Mouse (Mus musculus) stomach, postnatal 0 days (tissue): Measurements from ENCODE around the gene Prss46. TPM values are rescaled to one million over a fixed set of nuclear protein-coding genes. Genes with fewer than 3 reads are reported as not detected.

ENCODE experiments used
- ATAC-seq: fragments of 200-750 bp; cut with Nextera tagmentation; 2 replicates; pipeline ENCODE4 v1.8.0; 2017; ENCODE audit not compliant: low FRiP score, low TSS enrichment
- DNase-seq: peaks from one replicate; pipeline ENCODE4 v3.0.0-alpha.2; 2016; ENCODE audit warnings: low spot score
- H3K27ac ChIP-seq: fragments of 300-500 bp; sonication (generic); replicated peaks from 2 replicates; pipeline ENCODE4 v1.5.1; 2014; ENCODE audit warnings: mild to moderate bottlenecking, control low read depth
- H3K27me3 ChIP-seq: fragments of 300-500 bp; sonication (generic); 2 replicates; pipeline ENCODE4 v1.6.1; 2014; ENCODE audit warnings: low read length; ENCODE audit not compliant: control insufficient read depth, insufficient read depth
- H3K36me3 ChIP-seq: fragments of 300-500 bp; sonication (generic); 2 replicates; pipeline ENCODE4 v1.6.1; 2014; ENCODE audit warnings: low read length, mixed read lengths; ENCODE audit not compliant: control insufficient read depth, insufficient read depth
- H3K4me1 ChIP-seq: fragments of 300-500 bp; sonication (generic); replicated peaks from 2 replicates; pipeline ENCODE4 v1.6.1; 2014; ENCODE audit warnings: antibody characterized with exemption; ENCODE audit not compliant: control insufficient read depth, insufficient read depth
- H3K4me2 ChIP-seq: fragments of 300-500 bp; sonication (generic); replicated peaks from 2 replicates; pipeline ENCODE4 v1.6.1; 2014; ENCODE audit warnings: low read depth, mild to moderate bottlenecking, control low read depth, moderate library complexity
- H3K4me3 ChIP-seq: fragments of 300-500 bp; sonication (generic); 2 replicates; pipeline ENCODE4 v1.5.1; 2014; ENCODE audit warnings: low read depth, low read length, control low read depth
- H3K9ac ChIP-seq: fragments of 300-500 bp; sonication (generic); 2 replicates; pipeline ENCODE4 v1.6.1; 2014; ENCODE audit warnings: mild to moderate bottlenecking, low read length, control low read depth, mixed read lengths
- H3K9me3 ChIP-seq: fragments of 300-500 bp; sonication (generic); 2 replicates; pipeline ENCODE4 v1.6.1; 2016; ENCODE audit warnings: low read length; ENCODE audit not compliant: control insufficient read depth
- CTCF ChIP-seq: IDR thresholded peaks from 2 replicates; pipeline ENCODE4 v1.5.1; 2016; ENCODE audit warnings: antibody characterized with exemption, low read depth, mild to moderate bottlenecking, moderate library complexity
- EP300 ChIP-seq: optimal IDR thresholded peaks from 2 replicates; pipeline ENCODE3; 2016; ENCODE audit warnings: antibody characterized with exemption
- WGBS: fragments of 180-500 bp; shearing (Covaris S2); extraction: QIAGEN DNeasy Blood & Tissue Kit; methylation state at CpG from one replicate; pipeline ENCODE4 v1.1.7; 2014; 5-methylcytosine and 5-hydroxymethylcytosine counted together
- polyA plus RNA-seq: library from polyadenylated mRNA; unstranded; fragments of >200 nt; fragmentation: Nextera tagmentation; extraction: Ambion mirVana; gene quantifications from 2 replicates; pipeline ENCODE4 v1.2.1, GENCODE M21; 2015

The Prss46 gene
- polyA plus RNA-seq, 1 experiment from 2014 or later = not detected

DNA sequence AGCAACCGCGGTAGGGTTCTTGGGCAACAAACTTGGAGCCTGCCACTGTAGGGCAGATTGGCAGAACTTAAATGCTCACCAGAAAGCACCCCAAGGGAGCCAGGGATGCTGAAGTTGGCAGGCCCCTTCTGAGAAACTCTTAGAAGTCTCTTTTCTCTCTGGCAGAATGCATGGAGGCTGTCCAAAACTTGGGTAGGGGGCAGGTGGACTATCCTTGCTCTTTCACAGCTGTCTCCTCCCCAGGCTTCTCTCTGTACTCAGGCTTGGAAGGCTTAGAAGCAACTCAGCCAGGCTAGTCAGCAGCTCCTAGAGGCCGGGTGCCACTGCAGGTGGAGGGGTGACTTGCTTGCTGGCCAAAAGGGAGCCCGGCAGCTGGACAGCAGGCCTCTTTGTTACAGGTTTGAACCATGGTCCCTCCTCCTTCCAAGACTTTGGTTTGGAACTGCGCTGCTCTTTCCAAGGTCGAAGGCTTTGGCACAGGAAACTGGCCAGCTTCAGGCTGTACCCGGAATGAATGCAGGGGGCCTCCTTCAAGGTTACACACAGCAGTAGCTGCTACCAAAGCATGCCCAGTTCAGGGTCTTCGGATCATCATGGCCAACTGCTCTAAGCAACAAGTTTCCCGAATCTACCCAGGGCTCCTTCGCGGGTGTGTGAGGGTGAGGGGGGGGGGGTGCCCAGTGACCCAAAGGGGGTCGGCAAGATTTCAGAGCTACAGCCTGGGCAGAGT, 35.0 kb downstream of the Prss46 start, which contains the start of gene Als2cl:
TSS of gene Als2cl (plus strand) at position 680 of the 730 bp plus-strand sequence.
- H3K4me1 ChIP-seq = peaks cover 5% of the 10 kb centered on the region; the same call in 1 of the 2 replicates
- DNase-seq = no peak
- H3K9me3 ChIP-seq = no peaks in the 10 kb centered on the region
- H3K9ac ChIP-seq = peak within 1 kb of the TSS; percentile 53
- TF ChIP-seq CTCF = no peak
- no peak for TF ChIP-seq EP300
- H3K27ac ChIP-seq = peak within 1 kb of the TSS; percentile 88
- no peaks in the 10 kb centered on the region; the same call in 1 of the 2 replicates for H3K36me3 ChIP-seq
- no peak for ATAC-seq
- H3K27me3 ChIP-seq = no peaks in the 10 kb centered on the region
- 20% methylated on average over 12 of the region's 12 CpGs for WGBS
- peak within 1 kb of the TSS; percentile 67 for H3K4me2 ChIP-seq
- peak within 1 kb of the TSS; percentile 53 for H3K4me3 ChIP-seq

DNA sequence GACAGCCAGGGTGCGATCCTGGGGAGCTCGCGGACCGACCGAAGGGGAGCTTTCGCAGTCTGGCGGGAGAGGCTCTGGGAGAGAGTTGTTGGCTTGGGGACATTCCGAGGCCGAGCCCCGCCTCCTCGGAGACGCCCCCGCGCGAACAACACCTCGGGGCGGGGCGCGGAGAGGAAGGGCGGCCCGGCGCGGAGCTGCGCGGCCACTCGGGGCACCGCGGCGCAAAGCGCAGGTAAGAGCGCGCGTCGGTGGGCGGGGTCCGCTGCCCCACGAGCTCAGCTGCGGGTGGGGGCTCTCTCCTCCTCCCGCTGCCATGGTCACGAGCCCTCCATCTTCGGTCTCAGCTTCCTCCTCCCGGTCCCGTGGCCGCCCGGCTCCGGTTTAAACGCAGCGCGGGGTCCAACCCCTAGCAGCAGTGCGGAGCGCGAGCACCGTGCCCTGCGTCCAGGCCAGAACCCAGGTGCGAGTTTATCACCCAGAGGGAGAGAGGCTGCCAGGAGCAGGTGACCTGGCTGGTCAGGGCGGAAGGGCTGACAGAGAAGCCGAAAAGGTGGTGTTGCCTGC, 35.8 kb downstream of the Prss46 start, which contains the start of gene Tmie:
TSS of gene Tmie (minus strand) at position 116 of the 564 bp plus-strand sequence.
- under 1% methylated on average over 51 of the region's 57 CpGs for WGBS
- peak within 1 kb of the TSS; percentile 53 for H3K4me3 ChIP-seq
- peak within 1 kb of the TSS; percentile 67 for H3K4me2 ChIP-seq
- ATAC-seq (peak; percentile 78), DNase-seq (peak; percentile 91)
- no peaks in the 10 kb centered on the region for H3K9me3 ChIP-seq
- H3K27ac ChIP-seq = peak within 1 kb of the TSS; percentile 88
- H3K9ac ChIP-seq = peak within 1 kb of the TSS; percentile 53
- H3K27me3 ChIP-seq = no peaks in the 10 kb centered on the region
- H3K36me3 ChIP-seq = no peaks in the 10 kb centered on the region; the same call in 1 of the 2 replicates
- peaks cover 5% of the 10 kb centered on the region; the same call in 1 of the 2 replicates for H3K4me1 ChIP-seq
- TF ChIP-seq EP300 = no peak
- no peak for TF ChIP-seq CTCF

DNA sequence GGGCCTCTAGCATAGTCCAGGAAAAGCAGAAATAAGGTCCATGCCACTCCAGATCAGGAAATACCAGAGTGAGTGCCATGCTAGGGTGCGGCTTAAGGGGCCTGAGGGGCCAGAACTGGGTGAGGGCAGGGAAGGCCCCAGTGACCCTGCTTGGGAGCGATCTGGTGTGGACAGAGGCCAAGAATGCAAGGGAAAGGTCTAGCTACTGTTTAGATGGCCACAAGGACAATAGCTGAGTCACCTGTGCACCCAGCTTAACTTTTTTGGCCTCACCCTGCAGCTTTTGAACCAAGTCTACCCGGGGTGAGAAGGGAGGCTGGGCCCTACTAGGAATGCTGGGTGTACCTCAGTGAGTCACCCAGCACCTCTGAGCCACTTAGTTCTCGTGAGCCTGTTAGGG, 36.5 kb downstream of the Prss46 start:
- ATAC-seq = peak; percentile 87
- Histone ChIP-seq H3K9me3 (no peaks in the 10 kb centered on the region), H3K4me2 (peak overlapping the region; percentile 67), H3K4me1 (peaks cover 5% of the 10 kb centered on the region; the same call in 1 of the 2 replicates), H3K4me3 (peak overlapping the region; percentile 53), H3K36me3 (no peaks in the 10 kb centered on the region; the same call in 1 of the 2 replicates), H3K9ac (peak overlapping the region; percentile 53), H3K27me3 (no peaks in the 10 kb centered on the region), H3K27ac (peak overlapping the region; percentile 88)
- peak; percentile 76 for DNase-seq
- peak; percentile 20 for TF ChIP-seq EP300
- no peak for TF ChIP-seq CTCF
- 51% methylated on average over 4 of the region's 4 CpGs for WGBS

- H3K4me2 ChIP-seq = peak overlapping the region; percentile 5; the same call in 1 of the 2 replicates
- no peaks in the 10 kb centered on the region for H3K9me3 ChIP-seq
- no peak for TF ChIP-seq CTCF
- TF ChIP-seq EP300 = no peak
- 60% methylated on average over 7 of the region's 7 CpGs for WGBS
- no peaks in the 10 kb centered on the region for H3K27me3 ChIP-seq
- no peaks in the 10 kb centered on the region; the same call in 1 of the 2 replicates for H3K36me3 ChIP-seq
- no peak overlapping the region for H3K4me3 ChIP-seq
- ATAC-seq (no peak), DNase-seq (no peak)
- H3K4me1 ChIP-seq = peaks cover 5% of the 10 kb centered on the region; the same call in 1 of the 2 replicates
- no peak overlapping the region for H3K9ac ChIP-seq
- peak overlapping the region; percentile 88 for H3K27ac ChIP-seq
Observed at GRCm38 (mm10) chr9:110881953-110882352, 37.6 kb downstream of the Prss46 start.

- no peak overlapping the region for H3K27ac ChIP-seq
- no peaks in the 10 kb centered on the region for H3K27me3 ChIP-seq
- TF ChIP-seq CTCF = no peak
- no peak for TF ChIP-seq EP300
- WGBS = 68% methylated on average over 9 of the region's 9 CpGs
- no peak overlapping the region for H3K4me2 ChIP-seq
- H3K9ac ChIP-seq = no peak overlapping the region
- no peaks in the 10 kb centered on the region for H3K9me3 ChIP-seq
- DNase-seq = no peak
- no peak overlapping the region for H3K4me3 ChIP-seq
- H3K36me3 ChIP-seq = peaks cover 2% of the 10 kb centered on the region; the same call in 1 of the 2 replicates
- ATAC-seq = no peak
- H3K4me1 ChIP-seq = no peaks in the 10 kb centered on the region
Observed at GRCm38 (mm10) chr9:110887388-110888303, 43.3 kb downstream of the Prss46 start.
